Mouse (Mus musculus) heart, adult 2 months (tissue): ENCODE results near the gene Ccdc34.

Source experiments
- CTCF ChIP-seq: fragments of 200-600 bp; IDR thresholded peaks from 2 replicates; pipeline ENCODE4 v1.8.1; 2022; ENCODE audit warnings: antibody characterized with exemption, mild to moderate bottlenecking, moderate library complexity
- POLR2A ChIP-seq: fragments of 200-500 bp; IDR thresholded peaks from 2 replicates; pipeline ENCODE4 v1.6.1; 2011; ENCODE audit warnings: mild to moderate bottlenecking, low read depth, low read length, control low read depth; ENCODE audit not compliant: insufficient read depth

GRCm38 (mm10) chr2:109995061-109995460 is 22.6 kb upstream of the Ccdc34 start:
- no peak for TF ChIP-seq CTCF
- TF ChIP-seq POLR2A = no peak
